Mouse (Mus musculus): ENCODE data around the gene Nhlrc4.

The Nhlrc4 gene

DNA sequence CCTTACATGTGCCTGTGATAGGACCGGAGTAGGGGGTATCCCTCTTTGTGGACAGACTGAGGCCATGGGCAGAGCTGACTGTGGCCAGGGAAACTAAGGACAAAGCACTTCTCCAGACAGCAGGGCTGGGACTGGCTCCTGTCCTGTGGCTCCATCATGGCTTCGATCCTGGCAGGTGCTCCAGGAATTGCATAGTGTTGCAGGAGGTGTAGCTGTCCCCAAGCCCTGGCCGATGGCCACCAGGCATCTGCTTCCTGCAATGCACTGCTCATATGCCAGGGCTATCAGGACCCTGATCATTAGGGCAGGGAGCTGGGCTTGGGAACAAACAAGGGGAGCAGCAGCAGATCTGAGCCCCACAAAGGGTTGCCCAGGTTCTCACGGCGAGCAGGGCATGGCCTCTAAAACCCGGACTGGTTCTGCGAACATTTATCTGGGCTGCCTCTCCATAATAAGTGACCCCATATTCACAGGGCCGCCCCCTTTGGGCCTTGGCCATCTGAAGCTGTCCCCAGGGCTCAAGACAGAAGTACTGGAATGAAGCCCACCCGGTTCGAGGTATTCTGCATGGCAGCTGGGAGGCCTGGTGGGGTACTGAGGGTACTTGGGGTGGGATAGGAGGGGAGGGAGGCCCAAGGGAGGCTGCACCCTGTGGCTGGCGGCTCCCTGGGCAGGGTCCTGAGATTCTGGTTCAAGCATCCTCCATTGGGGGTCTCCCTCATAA lies 14.2 kb upstream of the Nhlrc4 start:
- DNase-seq (ENCODE audit: low spot score in 2 of 2), result no peak

DNA sequence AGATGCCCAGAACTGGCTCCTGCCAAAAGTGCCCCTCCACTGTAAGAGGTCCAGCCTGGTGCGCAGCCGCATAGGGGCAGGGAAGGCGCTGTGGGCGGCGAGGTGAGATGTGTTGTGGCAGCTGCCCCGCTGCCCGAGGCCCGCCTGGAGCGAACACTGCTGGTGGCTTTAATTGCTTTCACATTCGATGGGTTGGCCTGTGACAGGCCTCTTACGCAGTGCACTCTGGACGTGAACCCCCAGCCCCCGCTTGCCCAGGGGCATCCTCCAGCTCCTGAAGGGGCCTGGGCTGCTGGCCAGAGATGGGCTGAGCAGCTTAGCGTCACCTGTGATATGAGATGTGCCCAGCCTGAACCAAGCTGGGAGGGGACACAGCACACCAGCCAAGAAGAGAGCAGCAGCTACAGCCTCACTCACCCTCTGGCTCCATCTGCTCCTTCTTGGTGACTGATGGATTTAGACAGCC lies 12.9 kb upstream of the Nhlrc4 start:
- DNase-seq (ENCODE audit: low spot score in 2 of 2), result no peak

DNA sequence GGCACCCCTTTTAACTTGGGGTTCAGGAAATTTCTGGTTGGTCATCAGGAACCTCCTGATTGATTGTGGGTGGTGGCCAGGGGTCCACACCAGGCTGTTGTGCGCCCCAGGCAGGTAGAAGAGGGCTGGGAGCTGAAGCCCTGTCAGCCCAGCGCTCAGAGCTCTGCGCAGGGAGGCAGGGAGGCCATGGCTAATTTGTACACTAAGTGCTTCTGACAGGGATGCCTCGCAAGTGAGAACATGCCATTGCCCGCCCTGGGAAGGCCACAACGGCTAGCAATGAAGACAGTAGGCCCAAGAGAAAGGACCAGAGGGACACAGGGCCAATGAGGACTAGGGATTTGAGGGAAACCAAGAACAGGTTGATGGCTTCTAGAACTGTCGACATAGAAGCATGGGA lies 11.9 kb upstream of the Nhlrc4 start:
- no peak for DNase-seq (ENCODE audit: low spot score in 2 of 2)

DNA sequence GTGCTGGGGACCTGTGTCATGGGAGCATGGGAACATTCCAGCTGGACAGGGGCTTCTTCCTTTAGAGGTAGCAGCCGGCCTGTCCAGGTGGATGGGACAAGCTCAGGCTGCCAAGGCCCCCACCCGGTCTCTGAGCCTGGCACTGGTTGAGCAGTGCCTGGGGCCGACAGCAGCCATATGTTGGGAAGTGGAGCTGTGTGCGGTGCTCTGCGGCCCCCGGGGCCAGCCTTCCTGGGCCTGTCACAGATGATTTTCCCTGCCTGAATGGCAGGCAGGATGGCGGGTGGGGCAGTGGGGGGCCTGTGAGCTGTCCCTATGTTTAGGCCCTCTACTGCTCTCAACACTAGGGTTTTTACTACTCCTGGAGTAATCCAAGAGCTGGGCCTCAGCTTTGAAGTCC lies 11.4 kb upstream of the Nhlrc4 start:
- no peak for DNase-seq (ENCODE audit: low spot score in 2 of 2)

DNA sequence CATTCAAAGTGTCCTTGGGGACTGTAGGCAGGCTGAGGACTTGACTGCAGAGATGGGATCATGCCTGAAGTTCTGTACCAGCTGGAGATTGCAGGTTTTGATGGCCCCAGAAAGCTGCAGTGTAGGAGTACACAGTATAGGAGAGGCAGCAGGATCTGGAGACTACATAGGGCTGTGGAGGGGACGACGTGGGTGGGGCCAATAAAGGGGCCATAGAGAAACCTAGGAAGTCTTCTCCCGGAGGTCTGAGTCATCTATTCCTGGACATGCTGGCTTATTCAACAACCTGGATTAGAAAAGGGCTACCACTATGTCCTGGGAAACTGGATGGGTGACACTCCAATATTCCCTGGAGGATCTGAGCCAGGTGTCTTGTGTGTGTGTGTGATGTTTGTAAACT lies 11.0 kb upstream of the Nhlrc4 start:
- no peak for DNase-seq (ENCODE audit: low spot score in 2 of 2)

DNA sequence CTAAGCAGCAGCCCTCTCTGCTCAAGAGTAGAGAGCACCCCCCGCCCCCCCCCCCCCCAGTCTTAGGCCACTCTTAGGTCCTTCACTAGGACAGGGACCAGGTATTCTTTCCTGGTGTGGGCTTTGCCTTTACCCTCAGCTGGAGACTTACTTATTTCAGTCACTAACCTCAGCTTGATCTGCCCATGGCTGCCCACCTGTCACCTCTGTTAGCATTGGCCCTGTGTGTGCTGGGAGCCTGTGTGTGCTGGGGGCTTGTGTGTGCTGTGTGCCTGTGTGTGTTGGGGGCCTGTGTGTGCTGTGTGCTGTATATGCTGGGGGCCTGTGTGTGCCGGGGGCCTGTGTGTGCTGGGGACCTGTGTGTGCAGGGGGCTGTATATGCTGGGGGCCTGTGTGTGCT lies 9.9 kb upstream of the Nhlrc4 start:
- DNase-seq (ENCODE audit: low spot score in 2 of 2), result no peak

DNA sequence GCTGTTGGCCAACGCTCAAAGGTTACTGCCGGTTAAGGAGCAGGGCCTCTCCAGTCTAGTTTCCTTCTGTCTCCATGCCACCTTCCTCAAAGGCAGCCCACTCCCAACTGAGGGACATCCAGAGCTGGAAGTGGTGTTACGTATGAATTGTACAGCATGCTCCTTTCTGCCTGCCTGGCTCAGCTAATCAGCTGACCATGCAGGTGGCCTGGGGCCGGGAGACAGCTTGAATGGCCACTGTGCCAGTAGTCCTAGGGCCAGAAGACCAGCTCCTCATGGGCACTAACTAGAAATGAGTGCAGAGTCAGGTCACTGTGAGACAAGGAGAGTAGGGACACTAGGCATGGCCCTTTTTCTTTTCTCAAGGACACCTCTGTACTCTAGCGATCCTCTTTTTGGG lies 8.4 kb upstream of the Nhlrc4 start:
- DNase-seq (ENCODE audit: low spot score in 2 of 2), result no peak

DNA sequence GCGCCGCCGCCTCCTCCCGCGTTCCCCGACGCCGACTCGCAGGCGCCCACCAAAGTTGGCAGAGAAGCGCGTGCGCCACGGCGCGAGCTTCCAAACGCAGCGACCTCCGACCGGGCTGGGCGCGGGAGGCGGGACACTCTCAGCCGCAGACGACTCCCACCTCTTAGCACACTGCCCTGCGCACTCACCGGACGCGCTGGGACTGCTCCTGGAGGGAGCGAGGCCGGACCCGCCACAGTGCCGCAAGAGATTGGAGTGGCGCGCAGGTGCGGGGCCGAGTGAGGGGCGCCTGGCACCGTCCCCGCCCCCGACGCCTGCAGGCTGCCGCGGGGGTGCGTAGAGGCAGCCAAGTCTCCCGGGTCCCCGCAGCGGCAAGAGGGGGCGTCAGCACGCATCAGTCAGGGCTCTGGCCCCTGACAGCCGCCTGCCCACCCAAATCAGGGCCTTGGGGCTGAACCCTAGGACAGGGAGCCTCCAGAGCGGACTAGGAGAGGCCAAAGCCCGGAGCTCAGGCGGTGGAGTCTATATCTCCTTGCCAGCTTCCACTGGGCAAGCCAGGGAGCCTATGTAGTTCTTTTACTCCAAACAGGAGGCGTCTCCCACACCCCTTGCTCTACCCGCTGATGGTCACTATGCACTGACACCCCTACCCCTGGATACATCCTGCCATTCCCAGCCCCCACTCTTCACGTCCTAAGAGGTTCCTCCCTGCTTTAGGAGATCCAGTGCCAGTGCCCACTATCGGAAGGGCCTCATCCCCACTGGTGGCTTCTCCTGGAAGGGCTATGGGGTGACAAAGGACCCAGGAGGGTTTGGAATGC lies 7.3 kb upstream of the Nhlrc4 start, which contains the start of gene A930017K11Rik:
Gene A930017K11Rik (minus strand): TSS at position 763 of the 821 bp plus-strand sequence.
- no peak for DNase-seq (ENCODE audit: low spot score in 2 of 2)

DNA sequence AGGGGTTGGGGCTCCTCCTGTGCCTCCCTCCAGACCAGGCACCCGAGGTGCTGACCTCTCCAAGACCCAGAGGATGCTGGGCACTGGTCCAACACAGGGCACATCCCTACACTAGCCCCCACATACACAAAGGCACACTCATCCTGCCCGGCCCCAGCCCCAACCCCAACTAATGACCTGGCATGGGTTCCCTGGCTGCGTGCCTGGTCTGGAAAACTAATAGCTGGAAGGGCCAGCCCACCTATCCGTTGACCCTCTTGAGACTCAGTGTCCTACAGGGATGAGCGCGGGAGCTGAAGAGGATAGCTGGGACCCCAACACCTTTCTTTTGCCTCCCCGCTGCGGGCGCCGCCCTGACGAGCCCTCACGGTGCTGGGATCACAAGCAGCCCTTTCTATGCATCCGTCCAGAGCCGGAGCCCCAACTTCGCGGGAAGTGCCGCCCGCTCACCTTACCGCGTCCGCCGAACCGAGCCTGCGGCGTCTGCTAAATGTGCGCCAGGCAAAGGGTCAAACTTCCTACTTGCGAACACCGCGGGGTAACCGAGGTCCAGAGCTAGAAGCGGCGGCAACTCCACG lies 6.6 kb upstream of the Nhlrc4 start:
- DNase-seq (ENCODE audit: low spot score in 2 of 2), result peak in 1 of 2 experiments; percentile 26

DNA sequence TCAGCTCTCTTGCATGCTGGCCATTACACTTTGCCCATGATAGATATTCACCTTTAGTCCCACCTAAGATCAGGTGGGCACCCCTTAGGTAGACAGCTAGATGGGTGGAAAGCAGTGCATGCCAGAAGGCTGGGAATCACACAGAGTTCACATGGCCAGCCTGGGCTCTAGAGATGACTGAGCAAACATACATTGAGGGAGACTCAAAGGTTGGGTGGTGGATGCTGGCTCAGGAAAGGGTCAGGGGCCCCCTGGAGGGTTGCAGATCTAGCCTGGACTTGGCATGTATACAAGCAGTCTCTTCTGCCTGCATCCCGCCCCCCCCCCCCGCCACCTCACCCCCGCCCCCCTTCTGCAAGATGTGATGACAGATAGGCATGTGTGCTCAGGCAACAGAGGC lies 5.9 kb upstream of the Nhlrc4 start:
- no peak for DNase-seq (ENCODE audit: low spot score in 2 of 2)

DNA sequence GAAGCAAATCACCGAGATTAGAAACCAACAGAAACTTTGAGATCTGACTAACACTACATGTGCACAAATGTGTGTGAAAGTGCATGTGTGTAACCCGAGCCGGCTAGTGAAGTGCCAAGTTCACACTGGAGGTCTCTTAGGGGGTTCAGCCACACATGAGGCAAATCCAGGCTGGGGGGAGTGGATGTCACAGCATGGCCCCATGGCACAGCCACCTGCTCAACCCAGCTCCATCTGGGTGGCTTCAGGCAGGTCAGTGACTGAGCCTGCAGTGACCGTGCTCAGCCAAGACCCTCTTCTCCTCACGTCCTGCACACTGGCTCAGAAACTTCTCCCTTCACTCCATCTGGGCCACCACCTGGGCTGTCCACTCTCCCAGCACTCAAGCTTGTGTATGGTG lies 5.2 kb upstream of the Nhlrc4 start:
- DNase-seq (ENCODE audit: low spot score in 2 of 2), result no peak

DNA sequence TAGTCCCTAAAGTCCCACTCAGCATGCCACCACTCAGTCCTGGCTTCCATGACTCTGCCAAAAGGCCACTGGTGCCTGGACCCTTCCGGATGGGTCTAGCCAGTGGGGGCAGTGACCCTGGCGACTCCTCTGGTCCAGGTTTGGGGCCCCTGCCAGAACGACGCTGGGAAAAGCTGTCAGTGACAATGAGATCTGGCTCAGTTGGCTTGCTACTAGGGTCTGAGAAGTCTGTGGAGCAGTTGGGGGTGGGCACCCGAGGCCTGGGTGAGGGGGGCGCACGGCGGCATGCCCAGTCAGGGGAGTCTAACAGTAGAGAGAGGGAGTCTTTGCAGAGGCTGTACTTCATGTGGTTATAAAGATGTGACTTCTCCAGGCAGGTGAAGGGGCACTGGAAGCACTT lies 3.3 kb upstream of the Nhlrc4 start:
- DNase-seq (ENCODE audit: low spot score in 2 of 2), result no peak

DNA sequence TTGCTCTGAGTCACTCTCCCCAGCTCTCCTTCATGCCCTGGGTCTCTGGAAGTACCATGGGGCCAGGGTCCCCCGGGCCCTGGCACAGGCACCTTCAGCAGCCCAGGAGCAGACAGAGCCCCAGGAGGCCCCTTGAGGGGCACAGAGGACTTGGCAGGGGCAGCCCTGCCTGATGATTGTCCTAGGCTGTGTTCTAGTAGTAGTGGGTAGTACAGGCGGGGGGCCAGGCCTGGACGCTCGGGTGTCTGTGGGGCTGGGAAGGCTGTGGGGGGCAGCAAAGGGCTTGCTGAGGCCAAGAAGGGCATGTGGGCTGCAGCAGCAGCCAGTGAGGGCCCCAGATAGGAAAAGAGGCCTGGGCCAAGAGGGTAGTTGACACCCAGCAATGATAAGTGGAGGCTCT lies 2.8 kb upstream of the Nhlrc4 start:
- DNase-seq (ENCODE audit: low spot score in 2 of 2), result no peak

DNA sequence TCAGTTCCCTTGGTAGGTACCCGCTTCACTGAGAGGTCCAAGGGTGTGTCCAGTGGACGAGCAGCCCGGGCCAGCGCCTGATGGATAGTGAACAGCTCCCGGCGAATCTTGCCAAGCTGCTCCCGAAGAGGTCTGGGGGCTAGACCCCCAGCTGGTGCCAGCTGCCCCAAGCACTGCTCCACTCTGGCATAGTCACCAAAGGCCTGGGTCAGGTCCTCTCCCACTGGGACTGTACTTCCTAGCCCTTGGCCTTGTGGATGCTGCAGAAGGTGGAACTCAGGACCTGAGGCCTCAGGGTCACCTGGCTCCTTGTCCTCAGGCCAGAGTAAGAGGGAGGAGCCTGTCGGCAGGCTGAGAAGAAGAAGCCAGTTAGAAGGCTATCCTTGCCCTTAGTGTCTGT lies 2.1 kb upstream of the Nhlrc4 start:
- DNase-seq (ENCODE audit: low spot score in 2 of 2), result no peak

DNA sequence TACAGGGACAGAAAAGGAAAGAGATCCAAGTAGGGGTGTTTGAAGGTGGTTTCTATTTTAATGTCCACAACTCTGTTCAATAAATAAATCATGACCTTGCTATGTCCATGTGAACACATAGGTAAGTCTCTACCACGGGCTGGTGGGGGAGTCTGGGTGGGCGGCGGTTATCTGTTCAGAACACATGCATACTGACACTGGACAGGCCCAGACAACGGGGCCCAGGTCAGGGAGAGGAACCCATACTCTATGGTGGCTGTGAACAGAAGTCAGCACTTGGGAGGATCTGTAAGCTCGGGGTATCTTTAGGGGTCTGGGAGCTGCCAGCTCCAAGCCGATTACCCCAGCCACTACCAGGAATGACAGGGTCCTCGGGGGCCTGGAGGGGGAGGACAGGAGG lies 1.6 kb upstream of the Nhlrc4 start:
- no peak for DNase-seq (ENCODE audit: low spot score in 2 of 2)

DNA sequence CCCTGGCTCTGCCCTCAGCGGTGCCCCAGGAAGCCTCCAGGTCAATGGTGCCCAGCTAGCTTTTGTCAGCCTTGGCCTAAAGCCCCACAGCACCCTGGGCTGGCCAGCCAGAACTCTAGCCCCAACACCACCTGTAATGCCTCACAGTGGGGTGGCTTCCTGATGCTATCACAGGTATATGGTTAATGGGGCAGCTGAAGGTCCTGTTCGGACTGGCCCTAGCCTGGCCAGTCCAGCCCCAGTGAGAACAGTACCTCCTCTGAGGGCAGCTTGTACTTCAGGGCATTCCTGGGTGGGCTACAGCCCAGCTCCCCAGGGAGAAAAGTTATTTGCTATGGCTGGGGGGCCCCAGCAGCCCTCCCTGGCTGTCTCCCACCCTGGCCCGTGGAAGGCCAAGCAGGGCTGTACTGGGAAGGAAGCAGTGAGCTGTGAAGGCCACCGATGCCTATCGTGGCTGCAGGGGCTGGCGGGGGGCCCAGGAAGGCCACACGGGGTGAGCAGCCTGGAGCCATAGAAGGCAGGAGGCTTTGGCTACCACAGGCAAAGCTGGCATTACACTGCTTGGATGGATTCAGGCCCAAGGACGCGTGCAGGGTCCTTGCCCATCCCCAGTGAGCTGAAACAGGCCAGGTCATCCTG lies 875 bp upstream of the Nhlrc4 start:
- no peak for DNase-seq (ENCODE audit: low spot score in 2 of 2)

DNA sequence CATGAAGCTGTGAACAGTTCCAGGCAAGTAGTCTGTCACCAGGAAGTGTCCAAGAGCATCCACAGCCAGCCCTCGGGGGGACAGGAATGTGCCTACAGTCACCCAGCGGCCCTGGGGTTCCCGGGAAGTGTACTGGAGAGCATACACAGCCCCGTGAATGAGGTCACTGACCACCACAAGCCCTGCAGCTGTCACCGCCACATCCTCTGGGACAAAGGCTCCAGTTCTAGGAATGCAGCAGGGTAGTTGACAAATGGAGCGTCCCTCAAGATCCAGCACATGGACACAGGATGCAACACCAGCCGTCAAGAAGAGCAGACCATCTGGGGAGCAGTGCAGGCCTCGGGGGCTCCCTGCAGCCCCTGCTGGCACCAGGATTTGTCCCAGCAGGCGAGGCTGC lies 992 bp downstream of the Nhlrc4 start:
- no peak for DNase-seq (ENCODE audit: low spot score in 2 of 2)

DNA sequence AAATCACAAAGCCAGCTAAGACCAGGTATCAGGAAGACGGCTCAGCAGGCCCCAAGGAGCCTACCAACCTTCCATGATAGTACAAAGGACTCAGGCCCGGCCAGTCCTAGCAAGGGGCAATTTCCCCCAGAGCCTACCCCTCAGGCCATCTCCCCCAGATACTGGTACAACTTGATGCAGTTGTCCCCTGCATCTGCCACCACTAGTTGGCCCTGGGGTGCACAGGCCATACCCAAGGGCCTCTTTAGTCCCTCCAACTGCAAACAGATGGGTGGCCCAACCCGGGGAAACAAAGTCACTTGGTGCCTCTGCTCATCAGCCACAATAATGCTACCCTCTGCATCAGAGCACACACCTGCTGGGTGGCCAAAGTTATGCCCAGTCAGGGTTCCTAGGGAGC lies 1.5 kb downstream of the Nhlrc4 start:
- DNase-seq (ENCODE audit: low spot score in 2 of 2), result no peak

DNA sequence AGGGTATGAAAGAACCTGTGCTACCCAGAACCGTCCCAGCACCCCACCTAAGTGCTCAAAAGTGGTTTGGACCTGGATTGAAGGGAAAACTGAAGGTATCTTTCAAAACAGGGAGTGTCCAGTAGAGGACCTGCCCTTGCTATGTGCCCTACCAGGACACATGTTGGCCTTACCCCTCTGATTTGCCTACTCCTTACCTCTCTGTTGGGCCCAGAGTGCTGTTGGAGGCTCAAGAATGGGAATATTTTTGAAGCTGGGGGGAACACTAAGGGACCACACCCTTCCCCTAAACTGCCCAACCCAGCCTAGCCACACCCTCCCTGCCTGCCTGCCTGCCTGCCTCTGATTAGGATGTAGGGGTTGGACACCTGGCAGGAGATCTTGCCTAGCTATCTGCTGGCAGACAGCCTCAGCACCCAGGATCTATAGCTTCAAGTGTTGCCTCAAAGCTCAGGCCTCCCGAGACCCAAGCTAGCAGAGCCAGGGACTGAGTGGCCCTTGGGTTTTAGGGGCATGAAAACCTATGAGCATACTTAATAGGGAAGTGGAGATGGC lies 2.1 kb downstream of the Nhlrc4 start:
- no peak for DNase-seq (ENCODE audit: low spot score in 2 of 2)

DNA sequence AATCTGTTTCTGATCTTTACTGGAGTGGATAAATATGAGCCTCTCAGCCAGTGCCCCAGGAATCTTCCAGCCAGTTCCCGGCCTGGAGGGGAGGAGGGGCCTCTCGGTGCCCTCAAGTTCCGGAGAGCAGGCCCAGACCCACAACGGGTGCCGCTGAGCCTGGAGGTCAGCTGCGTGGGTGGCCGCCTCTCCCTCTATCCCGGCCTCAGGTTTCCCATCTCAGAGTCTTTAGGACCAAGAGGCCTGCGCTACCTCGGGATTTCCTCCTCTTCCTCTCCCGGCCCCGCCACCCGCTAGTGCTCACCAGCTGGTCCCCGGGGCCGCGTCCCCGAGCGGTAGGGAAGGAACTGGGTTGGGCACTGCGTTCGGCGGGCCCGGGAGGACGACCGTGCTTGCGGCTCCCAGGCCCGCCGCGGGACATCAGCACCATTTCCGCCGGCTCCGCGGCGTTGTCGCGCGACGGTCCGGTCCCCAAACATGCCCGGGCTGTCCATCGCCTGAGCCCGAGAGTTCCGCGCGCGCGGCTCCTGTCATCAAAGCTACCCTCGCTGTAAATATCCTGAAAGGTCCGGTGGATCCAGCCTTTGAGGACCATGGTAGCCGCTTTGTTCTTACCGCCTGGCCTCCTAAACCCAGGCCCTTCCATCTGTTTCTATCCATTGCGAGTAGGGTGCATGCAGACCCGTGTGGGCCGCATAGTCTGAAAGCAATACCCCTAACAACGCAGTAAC lies 3.1 kb downstream of the Nhlrc4 start:
- peak; percentile 55 to 78 for DNase-seq (ENCODE audit: low spot score in 2 of 2)

DNA sequence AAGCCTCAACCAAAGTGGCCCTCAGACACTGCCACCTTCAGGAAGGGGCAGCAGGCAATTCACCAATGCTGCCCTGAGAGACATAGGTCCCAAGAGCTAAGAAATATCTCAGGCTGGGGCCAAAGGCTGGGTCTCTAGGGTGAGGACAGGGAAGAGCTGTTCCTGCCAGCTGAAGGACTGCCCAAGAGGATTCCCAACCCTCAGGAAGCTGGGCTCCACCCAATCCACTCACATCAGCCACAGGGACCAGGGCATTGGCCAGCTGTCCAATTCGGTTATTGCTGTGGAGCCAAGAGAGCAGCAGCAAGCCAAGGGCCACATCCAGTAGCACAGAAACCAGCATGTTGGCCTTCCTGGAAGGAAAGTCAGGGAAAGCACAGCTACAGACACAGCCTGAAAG lies 10.2 kb downstream of the Nhlrc4 start:
- DNase-seq (ENCODE audit: low spot score in 2 of 2), result no peak

Measured in urinary bladder, adult 18-20 months (tissue).